Mouse (Mus musculus): Measurements from ENCODE around the gene Olfr325.

- no peak for TF ChIP-seq CTCF (conservative IDR thresholded peaks at IDR 0.05; ENCODE audit: insufficient read depth, insufficient read length, low read depth, low read length)
- no peak for TF ChIP-seq POLR2A (IDR thresholded peaks at IDR 0.05; ENCODE audit: low read depth, low read length)
Observed at GRCm38 (mm10) chr11:58613359-58613758, 35.8 kb downstream of the Olfr325 start.
